In genomic region chr1:63763881-63764386, GRCm38 (mm10) we compare ENCODE assay signal across 10 mouse cellular contexts. TPM values are rescaled to one million over a fixed set of nuclear protein-coding genes. Genes with fewer than 3 reads are reported as not detected.
DNase-seq lines count a peak whose midpoint lies in the region; ATAC-seq and TF ChIP-seq lines count a peak whose summit lies in the region.
"Had no signal": no experiment of that assay in that cellular context is flagged by ENCODE, and none has a peak within 500 bp of the region (broad histone marks: within the 10 kb centered on the region; RNA-seq: fewer than 3 reads in every experiment).

No protein-coding gene starts in this region.

- H3K9ac ChIP-seq in heart, embryonic 12.5 days: no peak overlapping the region
- no peak overlapping the region for H3K9ac ChIP-seq in forebrain, embryonic 11.5 days (ENCODE audit: low read length)
- no peak overlapping the region for H3K9ac ChIP-seq in limb, embryonic 12.5 days (replicated peaks)
- H3K9ac ChIP-seq: liver, embryonic 14.5 days had no signal

- H3K4me3 ChIP-seq in heart, embryonic 12.5 days: no peak overlapping the region
- no peak overlapping the region for H3K4me3 ChIP-seq in forebrain, embryonic 11.5 days (ENCODE audit: low read depth, low read length)
- H3K4me3 ChIP-seq in limb, embryonic 12.5 days (replicated peaks): no peak overlapping the region
- H3K4me3 ChIP-seq in thymus, adult 2 months (ENCODE audit: control insufficient read depth, insufficient read depth, low read length): no peak overlapping the region

- no peak for TF ChIP-seq CTCF in thymus, adult 2 months (IDR thresholded peaks at IDR 0.05; ENCODE audit: borderline replicate concordance, control insufficient read depth, extremely low read depth, insufficient read depth, low read length, poor library complexity)

- H3K4me1 ChIP-seq in heart, embryonic 12.5 days (replicated peaks): 0 out of 2 replicates have a peak, but pooled peaks cover 3% of the 10 kb centered on the region
- H3K4me1 ChIP-seq in forebrain, embryonic 11.5 days (replicated peaks; ENCODE audit: control insufficient read depth, insufficient read depth, low read length): peaks cover 11% of the 10 kb centered on the region; the same call in 1 of the 2 replicates
- peaks cover 34% of the 10 kb centered on the region for H3K4me1 ChIP-seq in limb, embryonic 12.5 days (replicated peaks)
- no peaks in the 10 kb centered on the region for H3K4me1 ChIP-seq in thymus, adult 2 months (replicated peaks; ENCODE audit: control insufficient read depth, insufficient read depth, low read length)

- no peak for DNase-seq in heart, postnatal 25 days (ENCODE audit: low spot score)
- peak; percentile 5 for DNase-seq in Muller cell, postnatal 12 days (ENCODE audit: inconsistent ontology term)
- DNase-seq in forebrain, embryonic 11.5 days (ENCODE audit: low spot score): no peak
- no peak for DNase-seq in urinary bladder, postnatal 10 days (ENCODE audit: low spot score)
- no peak for DNase-seq in thymus, adult 2 months
- DNase-seq in testis, postnatal 14 days (ENCODE audit: low spot score): no peak
- DNase-seq: gastrocnemius, postnatal 36 days had no signal

- 56% methylated on average over 7 of the region's 7 CpGs for WGBS in heart, embryonic 12.5 days
- WGBS in forebrain, embryonic 11.5 days: 24% methylated on average over 7 of the region's 7 CpGs
- 55% methylated on average over 7 of the region's 7 CpGs for WGBS in limb, embryonic 12.5 days
- WGBS in thymus, adult 2 months: 66% methylated on average over 7 of the region's 7 CpGs

- H3K27me3 ChIP-seq in heart, embryonic 12.5 days (replicated peaks): no peaks in the 10 kb centered on the region
- no peaks in the 10 kb centered on the region for H3K27me3 ChIP-seq in forebrain, embryonic 11.5 days (ENCODE audit: control insufficient read depth, insufficient read depth, low read length)
- no peaks in the 10 kb centered on the region for H3K27me3 ChIP-seq in limb, embryonic 12.5 days
- no peaks in the 10 kb centered on the region for H3K27me3 ChIP-seq in thymus, adult 2 months (ENCODE audit: control insufficient read depth, insufficient read depth, low read length)

- no peak overlapping the region for H3K4me2 ChIP-seq in heart, embryonic 12.5 days
- H3K4me2 ChIP-seq in forebrain, embryonic 11.5 days (ENCODE audit: low read depth, low read length, severe bottlenecking): 0 out of 2 replicates have a peak overlapping the region, but pooled peaks have one; percentile 2
- H3K4me2 ChIP-seq in limb, embryonic 12.5 days: no peak overlapping the region

- H3K27ac ChIP-seq in heart, embryonic 12.5 days (ENCODE audit: poor library complexity, severe bottlenecking): peak overlapping the region; percentile 5; the same call in 1 of the 2 replicates
- H3K27ac ChIP-seq in forebrain, embryonic 11.5 days (ENCODE audit: low read depth, low read length): peak overlapping the region; percentile 48; the same call in 1 of the 2 replicates
- peak overlapping the region; percentile 53; the same call in 1 of the 2 replicates for H3K27ac ChIP-seq in limb, embryonic 12.5 days
- H3K27ac ChIP-seq in thymus, adult 2 months (ENCODE audit: control insufficient read depth, insufficient read depth, low read length): no peak overlapping the region
- H3K27ac ChIP-seq: liver, embryonic 14.5 days had no signal

- no peak for ATAC-seq in heart, embryonic 12.5 days (ENCODE audit: insufficient number of reproducible peaks, low FRiP score)
- peak; percentile 67 for ATAC-seq in forebrain, embryonic 11.5 days (replicated peaks; ENCODE audit: low FRiP score)
- ATAC-seq in limb, embryonic 12.5 days (ENCODE audit: insufficient number of reproducible peaks, insufficient read depth, low FRiP score, low TSS enrichment, low read depth): no peak

- TF ChIP-seq POLR2A in thymus, adult 2 months (IDR thresholded peaks at IDR 0.05; ENCODE audit: control insufficient read depth, extremely low read depth, insufficient read depth, low read length, poor library complexity): no peak

- H3K9me3 ChIP-seq in heart, embryonic 12.5 days (replicated peaks): no peaks in the 10 kb centered on the region
- no peaks in the 10 kb centered on the region for H3K9me3 ChIP-seq in forebrain, embryonic 11.5 days (ENCODE audit: control insufficient read depth, low read length)
- H3K9me3 ChIP-seq in limb, embryonic 12.5 days: no peaks in the 10 kb centered on the region

- no peaks in the 10 kb centered on the region for H3K36me3 ChIP-seq in heart, embryonic 12.5 days
- no peaks in the 10 kb centered on the region for H3K36me3 ChIP-seq in forebrain, embryonic 11.5 days (ENCODE audit: control insufficient read depth, insufficient read depth, low read length)
- H3K36me3 ChIP-seq in limb, embryonic 12.5 days: no peaks in the 10 kb centered on the region
- H3K36me3 ChIP-seq in thymus, adult 2 months (ENCODE audit: control insufficient read depth, insufficient read depth, low read length): no peaks in the 10 kb centered on the region

- intact Hi-C loops in heart, postnatal 25 days (cut with DNase I): loop anchor here (1.0 to 10.0 kb wide), 4 partner anchors 261 to 682 kb away; no protein-coding TSS in a partner anchor

RNA-seq across cellular contexts. Expression of gene 4933402D24Rik, which starts 5.1 kb away (rescaled TPM):
- polyA plus RNA-seq in heart, embryonic 12.5 days (2016; fragmentation: Nextera tagmentation; extraction: Ambion mirVana): 0.15 and 0.24 TPM in 2 replicates
- not detected for total RNA-seq in heart, postnatal 25 days (2021)
- 0.20 and 0.41 TPM in 2 replicates for polyA plus RNA-seq in forebrain, embryonic 11.5 days (2014; fragmentation: Nextera tagmentation; extraction: Ambion mirVana)
- polyA plus RNA-seq in limb, embryonic 12.5 days (2016; fragmentation: Nextera tagmentation; extraction: Ambion mirVana): 0.23 and 0.44 TPM in 2 replicates
- polyA plus RNA-seq in thymus, adult 2 months (2012; rRNA removed): not detected in 2 replicates
- total RNA-seq: gastrocnemius, postnatal 36 days had no signal
- polyA plus RNA-seq: liver, embryonic 14.5 days had no signal

RNA-seq across cellular contexts. Expression of gene Fastkd2, which starts 33.5 kb away (rescaled TPM):
- polyA plus RNA-seq in heart, embryonic 12.5 days (2016; fragmentation: Nextera tagmentation; extraction: Ambion mirVana): 57.3 and 57.5 TPM in 2 replicates
- 10 to 100 TPM; 30.7 to 34.4 TPM for total RNA-seq in heart, postnatal 25 days (2021)
- polyA plus RNA-seq in forebrain, embryonic 11.5 days (2014; fragmentation: Nextera tagmentation; extraction: Ambion mirVana): 69.0 and 74.6 TPM in 2 replicates
- 61.5 and 65.5 TPM in 2 replicates for polyA plus RNA-seq in limb, embryonic 12.5 days (2016; fragmentation: Nextera tagmentation; extraction: Ambion mirVana)
- polyA plus RNA-seq in thymus, adult 2 months (2012; rRNA removed): 3.1 and 5.3 TPM in 2 replicates

RNA-seq across cellular contexts. Expression of gene Mdh1b, which starts 33.8 kb away (rescaled TPM):
- polyA plus RNA-seq in heart, embryonic 12.5 days (2016; fragmentation: Nextera tagmentation; extraction: Ambion mirVana): not detected in 2 replicates
- total RNA-seq in heart, postnatal 25 days (2021): not detected
- polyA plus RNA-seq in forebrain, embryonic 11.5 days (2014; fragmentation: Nextera tagmentation; extraction: Ambion mirVana): 0.25 TPM in 1 of 2 replicates, not detected in the other
- polyA plus RNA-seq in limb, embryonic 12.5 days (2016; fragmentation: Nextera tagmentation; extraction: Ambion mirVana): not detected in 2 replicates
- polyA plus RNA-seq in thymus, adult 2 months (2012; rRNA removed): not detected in 2 replicates
- total RNA-seq: gastrocnemius, postnatal 36 days had no signal
- polyA plus RNA-seq: liver, embryonic 14.5 days had no signal
